Mouse (Mus musculus) hindbrain, embryonic 14.5 days (tissue): ENCODE results near the gene Tmf1. TPM values are rescaled to one million over a fixed set of nuclear protein-coding genes. Genes with fewer than 3 reads are reported as not detected.
A peak's percentile ranks its signal among the peaks of the same experiment; 100 is the strongest.

Experiments used
- ATAC-seq: fragments of 200-750 bp; cut with Nextera tagmentation; 2 replicates; pipeline ENCODE4 v1.8.0; 2017; ENCODE audit warnings: moderate number of reproducible peaks, mild to moderate bottlenecking, moderate TSS enrichment, moderate library complexity; ENCODE audit not compliant: low FRiP score
- DNase-seq: peaks from one replicate; pipeline ENCODE4 v3.0.0-alpha.2; 2015; ENCODE audit warnings: low spot score
- H3K27ac ChIP-seq: fragments of 300-500 bp; sonication (generic); 2 replicates; pipeline ENCODE4 v1.5.1; 2014; ENCODE audit warnings: mild to moderate bottlenecking, moderate library complexity
- H3K27me3 ChIP-seq: fragments of 300-500 bp; sonication (generic); 2 replicates; pipeline ENCODE4 v1.6.1; 2014; ENCODE audit warnings: mild to moderate bottlenecking, low read length, mixed read lengths; ENCODE audit not compliant: control insufficient read depth, insufficient read depth
- H3K36me3 ChIP-seq: fragments of 300-500 bp; sonication (generic); replicated peaks from 2 replicates; pipeline ENCODE4 v1.6.1; 2014; ENCODE audit not compliant: control insufficient read depth, insufficient read depth
- H3K4me1 ChIP-seq: fragments of 300-500 bp; sonication (generic); replicated peaks from 2 replicates; pipeline ENCODE4 v1.6.1; 2014; ENCODE audit warnings: antibody characterized with exemption, low read length, mixed read lengths; ENCODE audit not compliant: control insufficient read depth, insufficient read depth
- H3K4me2 ChIP-seq: fragments of 300-500 bp; sonication (generic); replicated peaks from 2 replicates; pipeline ENCODE4 v1.6.1; 2014; ENCODE audit warnings: mild to moderate bottlenecking, moderate library complexity
- H3K4me3 ChIP-seq: fragments of 300-500 bp; sonication (generic); replicated peaks from 2 replicates; pipeline ENCODE4 v1.5.1; 2014; ENCODE audit warnings: mild to moderate bottlenecking, low read length
- H3K9ac ChIP-seq: fragments of 300-500 bp; sonication (generic); 2 replicates; pipeline ENCODE4 v1.6.1; 2014
- H3K9me3 ChIP-seq: fragments of 300-500 bp; sonication (generic); 2 replicates; pipeline ENCODE4 v1.6.1; 2016; ENCODE audit warnings: low read length; ENCODE audit not compliant: control insufficient read depth
- WGBS: fragments of 180-500 bp; shearing (Covaris S2); extraction: QIAGEN DNeasy Blood & Tissue Kit; methylation state at CpG from one replicate; pipeline ENCODE4 v1.1.7; 2014; 5-methylcytosine and 5-hydroxymethylcytosine counted together
- polyA plus RNA-seq: library from polyadenylated mRNA; unstranded; fragments of >200 nt; fragmentation: Nextera tagmentation; extraction: Ambion mirVana; gene quantifications from 2 replicates; pipeline ENCODE4 v1.2.1, GENCODE M21; 2014

Tmf1 gene
- polyA plus RNA-seq, 1 experiment from 2014 or later: 40.5 TPM

DNA sequence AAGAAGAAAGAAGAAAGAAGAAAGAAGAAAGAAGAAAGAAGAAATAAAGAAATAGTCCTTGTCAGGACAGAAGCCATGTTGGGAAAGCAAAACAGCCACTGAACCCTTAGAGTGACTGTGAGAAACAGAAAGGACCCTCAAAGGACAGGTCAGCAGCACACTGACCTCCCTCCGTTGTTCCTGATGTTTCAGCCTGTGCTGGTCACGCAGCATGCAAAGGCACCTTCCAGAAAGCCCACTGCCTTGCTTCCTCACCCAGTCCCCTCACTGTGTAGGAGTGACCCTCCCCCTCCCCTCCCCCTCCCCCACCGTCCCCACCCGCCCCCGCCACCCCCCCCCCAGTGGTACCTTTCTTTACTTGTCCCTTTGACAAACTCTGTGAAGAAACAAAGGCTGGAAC lies 41.8 kb upstream of the Tmf1 start:
- DNase-seq: no peak
- H3K27me3 ChIP-seq: no peaks in the 10 kb centered on the region
- no peaks in the 10 kb centered on the region for H3K9me3 ChIP-seq
- peaks cover 3% of the 10 kb centered on the region; the same call in 1 of the 2 replicates for H3K4me1 ChIP-seq
- 71% methylated on average over 2 of the region's 5 CpGs for WGBS
- ATAC-seq: no peak
- H3K9ac ChIP-seq: no peak overlapping the region
- H3K36me3 ChIP-seq: no peaks in the 10 kb centered on the region
- H3K27ac ChIP-seq: no peak overlapping the region
- no peak overlapping the region for H3K4me2 ChIP-seq
- H3K4me3 ChIP-seq: no peak overlapping the region

DNA sequence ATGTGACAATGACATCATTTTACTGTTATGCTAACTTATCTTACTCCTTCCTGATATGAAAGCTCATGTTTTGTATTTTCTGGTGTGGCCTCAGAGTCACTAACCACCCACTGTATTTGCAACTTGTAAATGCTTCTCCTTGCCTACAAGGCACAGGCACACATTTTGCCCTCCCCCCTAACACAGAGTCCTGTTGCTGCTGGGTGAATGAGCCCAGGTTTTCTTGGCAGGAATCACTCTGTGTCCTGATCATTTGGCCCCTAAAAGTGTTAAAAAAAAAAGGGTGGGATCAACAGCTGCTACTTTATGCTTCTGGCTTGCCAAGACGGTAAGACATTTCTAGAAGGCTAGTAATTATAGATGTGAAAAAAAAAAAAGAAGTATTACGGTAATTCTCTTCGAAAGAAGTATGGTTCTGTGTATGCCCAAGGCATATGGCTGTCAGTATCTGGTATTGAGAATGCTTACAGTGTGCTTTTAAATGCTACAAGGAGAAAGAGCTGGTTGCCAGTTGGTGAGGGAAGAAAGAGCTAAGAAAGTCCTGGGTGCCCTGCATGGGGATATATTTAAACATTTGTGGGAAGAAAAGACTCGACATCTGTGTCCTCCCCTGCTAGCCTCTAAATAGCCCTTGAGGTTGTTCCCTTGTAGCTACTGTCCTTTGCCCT lies 37.4 kb upstream of the Tmf1 start:
- Histone ChIP-seq H3K4me1 (peaks cover 31% of the 10 kb centered on the region), H3K4me2 (no peak overlapping the region), H3K9ac (no peak overlapping the region), H3K9me3 (no peaks in the 10 kb centered on the region), H3K27me3 (no peaks in the 10 kb centered on the region), H3K36me3 (no peaks in the 10 kb centered on the region), H3K4me3 (no peak overlapping the region), H3K27ac (no peak overlapping the region)
- no peak for ATAC-seq
- WGBS: 78% methylated on average over 4 of the region's 4 CpGs
- no peak for DNase-seq

DNA sequence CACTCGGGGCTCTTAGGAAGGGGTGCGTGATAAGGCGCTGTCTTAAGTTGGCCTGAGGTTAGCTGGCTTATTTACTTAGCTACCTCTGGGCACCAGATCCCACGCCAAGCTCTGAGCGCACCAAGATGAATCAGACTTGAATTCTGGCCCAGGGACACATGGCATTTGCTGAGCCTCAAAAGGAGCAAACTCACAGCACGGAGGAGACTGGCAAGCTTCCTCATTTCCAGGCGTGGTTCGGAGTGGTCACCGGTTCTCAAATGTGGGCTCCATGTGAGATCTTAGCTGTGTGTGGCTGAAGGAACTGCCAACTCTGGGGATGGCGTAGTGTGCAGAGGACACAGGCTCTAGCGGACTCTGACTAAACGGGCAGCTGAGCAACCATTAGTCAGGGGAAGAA lies 33.1 kb upstream of the Tmf1 start:
- Histone ChIP-seq H3K9ac (peak overlapping the region; percentile 81), H3K27me3 (no peaks in the 10 kb centered on the region), H3K9me3 (no peaks in the 10 kb centered on the region), H3K4me1 (peaks cover 32% of the 10 kb centered on the region), H3K27ac (no peak overlapping the region), H3K4me2 (peak overlapping the region; percentile 88), H3K36me3 (no peaks in the 10 kb centered on the region), H3K4me3 (peak overlapping the region; percentile 75)
- no peak for DNase-seq
- ATAC-seq: no peak
- 64% methylated on average over 12 of the region's 12 CpGs for WGBS

DNA sequence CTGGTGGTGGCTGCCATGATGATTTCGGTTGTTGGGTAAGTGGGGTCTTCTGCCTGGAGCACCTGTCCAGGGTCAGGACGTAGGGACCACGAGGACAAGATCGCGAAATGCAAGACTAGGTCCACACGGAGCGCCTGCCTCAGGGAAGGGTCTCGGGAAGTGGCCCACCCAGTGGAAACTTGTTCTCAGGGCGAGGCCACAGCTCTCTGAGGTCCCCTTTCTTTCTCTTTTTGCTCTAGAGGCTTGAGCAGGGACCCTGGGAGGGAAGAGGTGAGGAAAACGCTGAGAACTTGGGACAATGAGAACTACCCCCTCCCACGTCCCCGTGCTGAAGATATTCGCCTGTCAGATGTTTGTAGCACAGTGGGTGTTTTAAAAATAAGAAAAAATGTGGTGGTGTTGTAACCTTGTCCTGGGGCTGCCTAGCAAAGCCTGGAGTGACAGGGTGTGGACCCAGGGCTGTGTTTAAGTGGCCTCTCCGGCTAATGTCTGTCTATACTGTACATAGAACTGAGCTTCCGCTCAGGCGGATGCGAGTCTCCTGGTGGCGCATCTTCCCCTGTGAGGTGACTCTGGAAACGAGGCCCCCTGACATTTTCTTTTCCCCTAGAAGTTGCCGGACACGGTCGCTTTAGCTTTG lies 32.2 kb upstream of the Tmf1 start:
- no peaks in the 10 kb centered on the region for H3K36me3 ChIP-seq
- peaks cover 29% of the 10 kb centered on the region for H3K4me1 ChIP-seq
- 2% methylated on average over 22 of the region's 22 CpGs for WGBS
- DNase-seq (no peak), ATAC-seq (peak; percentile 64)
- peak overlapping the region; percentile 69 for H3K27ac ChIP-seq
- peak overlapping the region; percentile 75 for H3K4me3 ChIP-seq
- H3K9me3 ChIP-seq: no peaks in the 10 kb centered on the region
- peak overlapping the region; percentile 88 for H3K4me2 ChIP-seq
- peak overlapping the region; percentile 81 for H3K9ac ChIP-seq
- H3K27me3 ChIP-seq: no peaks in the 10 kb centered on the region

DNA sequence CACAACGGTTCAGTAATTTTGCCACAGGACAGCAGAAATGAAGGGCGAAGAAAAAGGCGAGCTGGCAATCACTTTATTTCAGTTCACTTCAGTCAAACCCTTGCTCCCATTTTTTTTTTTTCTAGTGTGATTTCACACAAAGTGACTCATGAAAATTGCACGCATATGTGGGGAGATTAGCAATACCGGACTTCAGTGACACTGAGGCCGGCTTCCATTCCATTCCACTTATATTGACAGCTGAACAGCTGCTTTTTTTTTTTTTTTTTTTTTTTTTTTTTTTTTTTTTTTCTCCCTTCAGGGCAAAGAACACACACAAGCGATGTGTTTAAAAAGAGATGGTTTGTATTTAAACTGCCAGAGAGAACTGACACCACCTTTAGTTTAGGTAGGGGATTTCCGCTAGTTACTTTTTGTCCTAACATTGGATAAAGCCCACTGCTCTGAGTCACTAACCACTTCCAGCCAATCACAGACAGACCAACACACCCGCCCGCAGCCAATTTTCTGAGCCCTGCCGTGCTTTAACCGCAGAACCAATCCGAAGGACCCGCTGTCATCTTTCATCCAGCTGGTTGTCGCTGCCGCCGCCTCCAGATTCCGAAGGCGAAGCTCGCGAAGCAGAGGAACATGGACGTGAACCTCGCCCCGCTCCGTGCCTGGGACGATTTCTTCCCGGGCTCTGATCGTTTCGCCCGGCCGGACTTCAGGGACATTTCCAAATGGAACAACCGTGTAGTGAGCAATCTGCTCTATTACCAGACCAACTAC lies 31.5 kb upstream of the Tmf1 start, which contains the start of gene Arl6ip5:
Gene Arl6ip5 (plus strand): TSS at position 499 of the 771 bp plus-strand sequence.
- peak; percentile 90 for DNase-seq
- ATAC-seq: peak; percentile 71
- Histone ChIP-seq H3K4me3 (peak within 1 kb of the TSS; percentile 75), H3K36me3 (no peaks in the 10 kb centered on the region), H3K9ac (peak within 1 kb of the TSS; percentile 81), H3K9me3 (no peaks in the 10 kb centered on the region), H3K4me2 (peak within 1 kb of the TSS; percentile 88), H3K27me3 (no peaks in the 10 kb centered on the region), H3K27ac (peak within 1 kb of the TSS; percentile 69), H3K4me1 (peaks cover 29% of the 10 kb centered on the region)
- WGBS: 10% methylated on average over 32 of the region's 32 CpGs

DNA sequence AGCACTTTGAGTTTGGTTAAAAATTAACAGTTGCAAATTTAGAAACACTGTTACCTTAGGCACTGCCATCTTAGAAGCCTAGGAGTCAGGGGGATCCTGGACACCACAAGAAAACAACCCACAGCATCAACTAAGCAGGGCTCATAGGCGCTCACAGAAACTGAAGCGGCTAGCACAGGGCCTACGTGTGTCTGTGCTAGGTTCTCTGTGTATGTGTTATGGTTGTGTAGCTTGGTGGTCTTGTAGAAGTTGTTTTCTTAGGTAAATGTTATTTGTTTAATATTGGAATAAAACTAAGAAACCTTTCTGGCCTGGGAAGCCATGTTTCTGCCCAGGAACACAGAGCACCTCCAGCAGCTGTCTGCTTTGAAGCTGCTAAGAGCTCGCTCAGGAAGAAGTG lies 30.8 kb upstream of the Tmf1 start:
- Histone ChIP-seq H3K4me3 (no peak overlapping the region), H3K36me3 (no peaks in the 10 kb centered on the region), H3K9me3 (no peaks in the 10 kb centered on the region), H3K9ac (no peak overlapping the region), H3K27me3 (no peaks in the 10 kb centered on the region), H3K4me2 (no peak overlapping the region), H3K4me1 (peaks cover 29% of the 10 kb centered on the region), H3K27ac (no peak overlapping the region)
- DNase-seq: no peak
- no peak for ATAC-seq
- WGBS: 88% methylated on average over 4 of the region's 4 CpGs

DNA sequence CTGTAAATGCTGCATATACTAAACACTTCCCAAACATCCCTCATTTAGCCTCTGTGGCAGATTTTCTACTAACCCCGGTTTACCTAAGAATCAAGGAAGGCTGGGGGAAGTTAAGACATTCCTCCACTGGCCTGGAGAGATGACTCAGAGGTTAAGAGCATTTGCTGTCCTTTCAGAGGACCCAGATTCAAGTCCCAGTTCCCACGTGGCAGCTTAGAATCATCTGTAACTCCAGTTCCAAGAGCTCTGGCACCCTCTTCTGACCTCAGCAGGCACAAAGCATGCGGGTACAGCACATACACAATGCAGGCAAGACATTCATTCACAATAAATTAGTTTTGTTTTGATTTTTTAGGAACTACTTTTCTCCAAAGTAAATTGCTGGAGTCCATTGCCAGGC lies 30.3 kb upstream of the Tmf1 start:
- peaks cover 34% of the 10 kb centered on the region for H3K4me1 ChIP-seq
- 49% methylated on average over 3 of the region's 3 CpGs for WGBS
- H3K4me2 ChIP-seq: no peak overlapping the region
- no peaks in the 10 kb centered on the region for H3K27me3 ChIP-seq
- no peaks in the 10 kb centered on the region for H3K9me3 ChIP-seq
- DNase-seq (no peak), ATAC-seq (no peak)
- no peaks in the 10 kb centered on the region for H3K36me3 ChIP-seq
- no peak overlapping the region for H3K27ac ChIP-seq
- no peak overlapping the region for H3K9ac ChIP-seq
- no peak overlapping the region for H3K4me3 ChIP-seq

DNA sequence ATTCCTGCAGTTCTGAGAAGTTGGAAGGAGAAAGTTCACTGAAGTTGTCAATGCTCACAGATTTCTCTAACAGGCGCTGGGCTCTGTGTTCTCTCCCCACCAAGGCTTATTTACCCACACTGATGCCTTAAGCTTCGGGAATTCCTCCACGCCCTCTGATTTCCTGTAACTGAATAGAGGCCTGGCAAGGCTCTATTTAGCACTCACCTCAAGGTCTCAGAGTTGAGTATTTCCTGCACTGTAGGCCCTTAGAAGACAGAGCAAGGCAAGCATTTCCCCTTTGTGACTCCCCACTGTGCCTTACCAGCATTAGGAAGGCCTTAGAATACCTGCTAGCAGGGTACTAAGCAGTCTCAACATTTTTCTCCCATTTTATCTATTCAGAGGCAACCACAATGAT lies 29.5 kb upstream of the Tmf1 start:
- DNase-seq (no peak), ATAC-seq (no peak)
- no peak overlapping the region for H3K27ac ChIP-seq
- no peaks in the 10 kb centered on the region for H3K27me3 ChIP-seq
- H3K36me3 ChIP-seq: no peaks in the 10 kb centered on the region
- H3K9me3 ChIP-seq: no peaks in the 10 kb centered on the region
- no peak overlapping the region for H3K9ac ChIP-seq
- H3K4me2 ChIP-seq: no peak overlapping the region
- H3K4me3 ChIP-seq: no peak overlapping the region
- 41% methylated on average over 3 of the region's 3 CpGs for WGBS
- peaks cover 34% of the 10 kb centered on the region for H3K4me1 ChIP-seq

DNA sequence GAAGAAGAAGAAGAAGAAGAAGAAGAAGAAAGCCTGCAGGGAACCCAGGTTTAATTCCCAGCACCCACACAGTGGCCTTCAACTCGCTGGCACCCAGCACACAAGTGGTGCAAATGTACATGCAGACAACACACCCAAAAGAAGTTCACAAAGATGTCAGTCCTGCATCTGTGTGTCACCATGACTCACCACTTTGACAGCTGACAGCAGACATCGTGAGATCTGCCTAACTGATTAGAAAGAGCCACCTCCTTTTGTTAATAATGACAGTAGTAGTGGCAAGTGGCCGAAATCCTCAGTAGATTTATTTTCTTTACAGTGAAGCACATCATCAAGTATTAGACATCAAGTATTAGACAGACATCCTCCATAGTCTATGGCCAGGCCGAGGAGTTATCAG lies 28.2 kb upstream of the Tmf1 start:
- DNase-seq: no peak
- H3K36me3 ChIP-seq: no peaks in the 10 kb centered on the region
- no peak overlapping the region for H3K4me3 ChIP-seq
- H3K27me3 ChIP-seq: no peaks in the 10 kb centered on the region
- ATAC-seq: no peak
- 82% methylated on average over 4 of the region's 4 CpGs for WGBS
- H3K4me2 ChIP-seq: no peak overlapping the region
- H3K27ac ChIP-seq: no peak overlapping the region
- no peak overlapping the region for H3K9ac ChIP-seq
- no peaks in the 10 kb centered on the region for H3K9me3 ChIP-seq
- H3K4me1 ChIP-seq: peaks cover 24% of the 10 kb centered on the region
